Mouse (Mus musculus) heart, postnatal 25 days (tissue): Measurements from ENCODE around the gene Wdr46. TPM values are rescaled to one million over a fixed set of nuclear protein-coding genes. Genes with fewer than 3 reads are reported as not detected.
A peak's percentile ranks its signal among the peaks of the same experiment; 100 is the strongest.

Source experiments
- DNase-seq: peaks from one replicate; pipeline ENCODE4 v3.0.0; 2022; ENCODE audit warnings: low spot score
- intact Hi-C: fragments of 180-260 bp; cut with DNase I; formaldehyde crosslinking; loops from one replicate; pipeline ENCODE4 v1.15.1; 2025
- total RNA-seq, 2 experiments: library from RNA; stranded (reverse); gene quantifications; 2 replicates each; pipeline ENCODE4 v1.2.3; 2021

The Wdr46 gene
- total RNA-seq, 2 experiments from 2014 or later = 9.3 to 10.2 TPM

GRCm38 (mm10) chr17:33910346-33911051 lies 30.0 kb upstream of the Wdr46 start:
- intact Hi-C loops = no loop called here
- no peak for DNase-seq

DNA sequence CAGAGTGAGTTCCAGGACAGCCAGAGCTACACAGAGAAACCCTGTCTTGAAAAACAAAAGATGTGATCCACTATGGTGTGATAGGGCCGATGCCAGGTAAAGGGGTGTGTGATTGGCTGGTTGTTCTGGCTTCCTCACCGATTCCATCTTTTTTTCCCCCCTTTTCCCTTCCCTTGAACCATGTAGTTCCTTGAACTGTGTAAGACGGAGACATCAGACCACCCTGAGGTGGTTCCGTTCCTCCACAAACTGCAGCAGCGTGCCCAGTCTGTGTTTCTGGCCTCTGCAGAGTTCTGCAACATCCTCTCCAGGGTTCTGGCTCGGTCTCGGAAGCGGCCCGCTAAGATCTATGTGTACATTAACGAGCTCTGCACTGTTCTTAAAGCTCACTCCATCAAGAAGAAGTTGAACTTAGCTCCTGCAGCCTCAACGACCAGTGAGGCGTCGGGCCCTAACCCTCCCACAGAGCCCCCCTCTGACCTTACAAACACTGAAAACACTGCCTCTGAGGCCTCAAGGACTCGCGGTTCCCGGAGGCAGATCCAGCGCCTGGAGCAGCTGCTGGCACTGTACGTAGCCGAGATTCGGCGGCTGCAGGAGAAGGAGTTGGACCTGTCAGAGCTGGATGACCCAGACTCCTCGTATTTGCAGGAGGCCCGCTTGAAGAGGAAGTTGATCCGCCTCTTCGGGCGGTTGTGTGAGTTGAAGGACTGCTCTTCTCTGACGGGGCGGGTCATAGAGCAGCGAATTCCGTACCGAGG lies 29.2 kb upstream of the Wdr46 start:
- intact Hi-C loops = no loop called here
- DNase-seq = no peak

DNA sequence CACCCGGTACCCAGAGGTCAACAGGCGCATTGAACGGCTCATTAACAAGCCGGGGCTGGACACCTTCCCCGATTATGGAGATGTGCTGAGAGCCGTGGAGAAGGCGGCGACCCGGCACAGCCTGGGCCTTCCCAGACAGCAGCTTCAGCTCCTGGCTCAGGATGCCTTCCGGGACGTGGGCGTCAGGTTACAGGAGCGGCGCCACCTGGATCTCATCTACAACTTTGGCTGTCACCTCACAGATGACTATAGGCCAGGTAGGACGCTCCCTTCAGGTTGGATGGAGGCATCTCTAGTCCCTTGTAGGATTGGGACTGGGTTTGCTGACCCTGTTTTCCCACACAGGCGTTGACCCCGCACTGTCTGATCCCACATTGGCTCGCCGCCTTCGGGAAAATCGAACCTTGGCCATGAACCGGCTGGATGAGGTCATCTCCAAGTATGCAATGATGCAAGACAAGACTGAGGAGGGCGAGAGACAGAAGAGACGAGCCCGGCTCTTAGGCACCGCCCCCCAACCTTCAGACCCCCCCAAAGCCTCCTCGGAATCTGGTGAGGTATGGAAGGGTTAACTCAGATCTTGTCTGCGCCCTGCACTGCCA lies 28.5 kb upstream of the Wdr46 start:
- no peak for DNase-seq

DNA sequence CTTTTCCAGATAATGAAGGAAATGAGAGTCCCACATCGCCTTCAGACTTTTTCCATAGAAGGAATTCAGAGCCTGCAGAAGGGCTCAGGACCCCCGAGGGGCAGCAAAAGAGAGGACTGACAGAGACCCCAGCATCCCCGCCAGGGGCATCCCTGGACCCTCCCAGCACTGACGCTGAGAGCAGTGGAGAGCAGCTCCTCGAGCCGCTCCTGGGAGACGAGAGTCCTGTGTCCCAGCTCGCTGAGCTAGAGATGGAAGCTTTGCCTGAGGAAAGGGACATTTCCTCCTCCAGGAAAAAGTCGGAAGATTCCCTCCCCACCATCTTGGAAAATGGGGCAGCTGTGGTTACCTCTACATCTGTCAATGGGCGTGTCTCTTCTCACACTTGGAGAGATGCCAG lies 27.2 kb upstream of the Wdr46 start:
- intact Hi-C loops = no loop called here

More for the DNA sequence above, 28.5 kb upstream of the Wdr46 start:
- intact Hi-C loops = no loop called here

GRCm38 (mm10) chr17:33913905-33914304 lies 26.6 kb upstream of the Wdr46 start:
- DNase-seq = no peak
- intact Hi-C loops = no loop called here

More for the DNA sequence above, 27.2 kb upstream of the Wdr46 start:
- DNase-seq = no peak

DNA sequence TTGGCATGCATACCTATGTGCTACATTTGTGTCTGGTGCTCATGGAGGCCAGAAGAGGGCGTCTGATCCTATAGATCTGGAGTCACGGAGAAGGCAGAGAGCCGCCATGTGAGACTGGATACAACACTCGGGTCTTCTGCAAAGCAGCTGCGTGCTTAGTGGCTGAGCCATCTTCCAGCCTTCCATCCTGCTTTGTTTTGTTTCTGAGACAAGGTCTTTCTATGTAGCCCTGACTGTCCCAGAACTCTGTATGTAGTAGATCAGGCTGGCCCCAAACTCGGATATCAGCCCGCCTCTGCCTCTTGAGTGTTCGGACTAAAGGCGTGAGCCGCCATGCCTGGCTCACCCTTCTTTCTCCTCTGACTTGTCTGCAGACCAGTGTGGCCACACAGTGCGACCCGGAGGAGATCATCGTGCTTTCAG lies 25.5 kb upstream of the Wdr46 start:
- DNase-seq = no peak
- intact Hi-C loops = no loop called here

GRCm38 (mm10) chr17:33915671-33916250 lies 24.7 kb upstream of the Wdr46 start, which contains the start of the genes Tapbp and Zbtb22:
Tapbp (plus strand) TSS chr17:33915899.
Zbtb22 (plus strand) TSS chr17:33915904.
- DNase-seq = peak; percentile 95
- intact Hi-C loops = no loop called here

GRCm38 (mm10) chr17:33916294-33916693 lies 24.2 kb upstream of the Wdr46 start:
- DNase-seq = no peak

GRCm38 (mm10) chr17:33916847-33917655 lies 23.4 kb upstream of the Wdr46 start:
- DNase-seq = no peak
- intact Hi-C loops = no loop called here

More at GRCm38 (mm10) chr17:33916294-33916693, 24.2 kb upstream of the Wdr46 start:
- intact Hi-C loops = no loop called here

DNA sequence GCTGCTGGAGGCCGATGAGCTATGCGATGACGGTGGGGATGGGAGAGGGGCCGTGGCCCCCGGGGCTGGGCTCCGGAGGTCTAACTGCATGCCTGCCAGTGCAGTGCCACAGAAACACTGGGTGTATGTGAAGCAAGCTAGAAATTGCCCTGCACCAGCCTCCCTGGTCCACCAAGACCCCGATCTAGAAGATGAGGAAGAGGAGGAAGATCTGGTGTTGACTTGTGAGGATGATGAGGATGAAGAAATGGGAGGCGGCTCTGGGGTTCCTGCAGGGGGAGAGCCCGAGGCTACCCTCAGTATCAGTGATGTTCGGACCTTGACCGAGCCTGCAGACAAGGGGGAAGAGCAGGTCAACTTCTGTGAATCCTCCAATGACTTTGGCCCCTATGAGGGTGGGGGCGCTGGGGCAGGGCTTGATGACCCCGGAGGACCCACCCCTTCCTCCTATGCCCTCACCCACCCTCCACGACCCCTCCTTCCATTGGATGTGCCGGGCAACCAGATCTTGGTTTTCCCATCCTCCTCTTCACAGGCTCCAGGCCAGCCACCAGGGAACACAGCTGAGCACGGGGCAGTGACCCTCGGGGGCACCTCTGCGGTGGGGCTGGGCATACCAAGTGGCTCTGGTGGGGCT lies 22.7 kb upstream of the Wdr46 start:
- DNase-seq = no peak
- intact Hi-C loops = no loop called here

- peak; percentile 31 for DNase-seq
These were observed 21.9 kb upstream of the Wdr46 start for GRCm38 (mm10) chr17:33918293-33919203.

GRCm38 (mm10) chr17:33919351-33920281 lies 20.8 kb upstream of the Wdr46 start:
- DNase-seq = peak; percentile 80
- intact Hi-C loops = loop anchor here (2.0 kb wide), 1 partner anchor 23 kb away; no protein-coding TSS in a partner anchor

More at GRCm38 (mm10) chr17:33918293-33919203, 21.9 kb upstream of the Wdr46 start:
- intact Hi-C loops = no loop called here

- peak; percentile 68 for DNase-seq
- intact Hi-C loops = loop anchor here (2.0 kb wide), 1 partner anchor 24 kb away; no protein-coding TSS in a partner anchor
These were observed 20.0 kb upstream of the Wdr46 start for GRCm38 (mm10) chr17:33920282-33921097.

DNA sequence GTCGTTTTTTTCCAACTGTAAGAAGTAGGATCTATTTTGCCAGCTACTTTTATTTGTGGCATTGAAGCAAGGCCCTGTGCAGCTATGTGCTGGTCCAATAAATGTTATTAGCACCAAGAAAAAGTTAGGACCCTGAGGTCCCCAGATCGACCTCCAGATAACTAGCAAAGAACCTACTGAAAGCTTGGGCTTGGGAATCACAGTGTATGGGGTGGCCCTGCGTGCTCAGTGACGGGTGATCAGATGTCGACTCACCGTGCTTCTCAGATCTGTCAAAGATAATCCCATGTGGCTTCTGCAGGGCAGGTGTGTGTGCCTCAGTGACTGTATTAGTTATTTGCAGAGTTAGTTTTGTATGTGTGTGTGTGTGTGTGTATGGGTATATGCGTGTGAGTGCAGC lies 19.1 kb upstream of the Wdr46 start:
- intact Hi-C loops = loop anchor here (2.0 kb wide), 1 partner anchor 25 kb away; no protein-coding TSS in a partner anchor
- no peak for DNase-seq

GRCm38 (mm10) chr17:33924577-33925283 lies 15.7 kb upstream of the Wdr46 start:
- no peak for DNase-seq
- intact Hi-C loops = no loop called here
